Mouse (Mus musculus) 3T3-L1 (cell line): Measurements from ENCODE around the gene Spock1.

ENCODE experiments used
- DNase-seq: peaks from one replicate; pipeline ENCODE4 v3.0.0-alpha.2; 2015; ENCODE audit warnings: low read depth, low spot score

Gene Spock1

GRCm38 (mm10) chr13:57659872-57660271, 248.3 kb downstream of the Spock1 start:
- DNase-seq, result no peak

- DNase-seq, result no peak
Observed at GRCm38 (mm10) chr13:57656606-57657005, 251.5 kb downstream of the Spock1 start.

- DNase-seq, result no peak
Observed at GRCm38 (mm10) chr13:57654362-57654761, 253.8 kb downstream of the Spock1 start.

GRCm38 (mm10) chr13:57651236-57651635, 256.9 kb downstream of the Spock1 start:
- no peak for DNase-seq

GRCm38 (mm10) chr13:57648784-57649183, 259.3 kb downstream of the Spock1 start:
- no peak for DNase-seq

GRCm38 (mm10) chr13:57647456-57647855, 260.7 kb downstream of the Spock1 start:
- DNase-seq, result no peak

- DNase-seq, result no peak
Observed at GRCm38 (mm10) chr13:57643036-57643435, 265.1 kb downstream of the Spock1 start.

- DNase-seq, result no peak
Observed at GRCm38 (mm10) chr13:57641649-57642048, 266.5 kb downstream of the Spock1 start.

GRCm38 (mm10) chr13:57640968-57641367, 267.2 kb downstream of the Spock1 start:
- DNase-seq, result no peak

GRCm38 (mm10) chr13:57638820-57639219, 269.3 kb downstream of the Spock1 start:
- no peak for DNase-seq

- no peak for DNase-seq
Observed at GRCm38 (mm10) chr13:57637606-57638132, 270.5 kb downstream of the Spock1 start.

- no peak for DNase-seq
Observed at GRCm38 (mm10) chr13:57637080-57637572, 271.0 kb downstream of the Spock1 start.

GRCm38 (mm10) chr13:57636196-57637015, 271.7 kb downstream of the Spock1 start:
- DNase-seq, result no peak

GRCm38 (mm10) chr13:57630532-57630931, 277.6 kb downstream of the Spock1 start:
- no peak for DNase-seq

GRCm38 (mm10) chr13:57628218-57628617, 279.9 kb downstream of the Spock1 start:
- no peak for DNase-seq

GRCm38 (mm10) chr13:57626434-57626833, 281.7 kb downstream of the Spock1 start:
- DNase-seq, result no peak

GRCm38 (mm10) chr13:57623909-57624481, 284.1 kb downstream of the Spock1 start:
- DNase-seq, result no peak

GRCm38 (mm10) chr13:57619079-57619768, 288.9 kb downstream of the Spock1 start:
- DNase-seq, result no peak

GRCm38 (mm10) chr13:57611326-57612171, 296.6 kb downstream of the Spock1 start:
- no peak for DNase-seq

GRCm38 (mm10) chr13:57609946-57610345, 298.2 kb downstream of the Spock1 start:
- no peak for DNase-seq

GRCm38 (mm10) chr13:57604437-57604836, 303.7 kb downstream of the Spock1 start:
- DNase-seq, result no peak
